Mouse (Mus musculus) lung, embryonic 15.5 days (tissue): ENCODE measurements around the gene Dgat2. TPM values are rescaled to one million over a fixed set of nuclear protein-coding genes. Genes with fewer than 3 reads are reported as not detected.

Source experiments
- ATAC-seq: fragments of 200-750 bp; cut with Nextera tagmentation; 2 replicates; pipeline ENCODE4 v1.8.0; 2017; ENCODE audit warnings: moderate number of reproducible peaks, borderline replicate concordance; ENCODE audit not compliant: low FRiP score, low TSS enrichment; ENCODE audit errors: extremely low read depth
- H3K27ac ChIP-seq: fragments of 300-500 bp; sonication (generic); 2 replicates; pipeline ENCODE4 v1.5.1; 2015; ENCODE audit warnings: moderate library complexity, mild to moderate bottlenecking, inconsistent platforms
- H3K27me3 ChIP-seq: fragments of 300-500 bp; sonication (generic); 2 replicates; pipeline ENCODE4 v1.6.1; 2015; ENCODE audit warnings: inconsistent platforms
- H3K36me3 ChIP-seq: fragments of 300-500 bp; sonication (generic); 2 replicates; pipeline ENCODE4 v1.6.1; 2015; ENCODE audit warnings: inconsistent platforms
- H3K4me1 ChIP-seq: fragments of 300-500 bp; sonication (generic); 2 replicates; pipeline ENCODE4 v1.6.1; 2015; ENCODE audit warnings: inconsistent platforms
- H3K4me2 ChIP-seq: fragments of 300-500 bp; sonication (generic); 2 replicates; pipeline ENCODE4 v1.6.1; 2015; ENCODE audit warnings: inconsistent platforms, mild to moderate bottlenecking, moderate library complexity
- H3K4me3 ChIP-seq: fragments of 300-500 bp; sonication (generic); 2 replicates; pipeline ENCODE4 v1.5.1; 2015; ENCODE audit warnings: mild to moderate bottlenecking, inconsistent platforms
- H3K9ac ChIP-seq: fragments of 300-500 bp; sonication (generic); 2 replicates; pipeline ENCODE4 v1.6.1; 2015; ENCODE audit warnings: inconsistent platforms
- H3K9me3 ChIP-seq: fragments of 300-500 bp; sonication (generic); 2 replicates; pipeline ENCODE4 v1.6.1; 2016; ENCODE audit warnings: inconsistent platforms
- WGBS: fragments of 180-500 bp; shearing (Covaris S2); methylation state at CpG from one replicate; pipeline ENCODE4 v1.1.7; 2015; 5-methylcytosine and 5-hydroxymethylcytosine counted together
- polyA plus RNA-seq: library from polyadenylated mRNA; unstranded; fragments of >200 nt; fragmentation: Nextera tagmentation; extraction: Ambion mirVana; gene quantifications from 2 replicates; pipeline ENCODE4 v1.2.1, GENCODE M21; 2015

Gene Dgat2
- polyA plus RNA-seq, 1 experiment from 2014 or later = 34.7 TPM

DNA sequence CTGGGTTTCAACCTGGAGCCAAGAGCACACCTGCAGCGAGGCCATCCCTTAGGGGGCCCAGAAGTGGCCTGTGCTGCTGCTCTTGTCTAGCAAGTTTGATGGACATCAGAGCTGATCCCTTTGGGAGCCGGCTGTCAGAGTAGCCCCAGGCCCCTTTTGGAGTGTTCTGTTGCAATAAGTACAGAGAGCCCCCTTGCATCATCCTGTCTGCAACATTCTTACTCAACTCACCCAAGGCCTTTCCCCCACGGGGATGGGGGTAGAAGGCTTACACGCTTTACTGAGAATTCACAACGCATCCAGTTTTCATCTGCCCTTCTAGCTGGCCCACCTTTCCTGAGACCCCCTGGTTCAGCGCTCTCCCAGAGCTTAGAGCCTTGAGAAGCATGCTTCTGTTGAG, 6.1 kb upstream of the Dgat2 start:
- Histone ChIP-seq H3K9ac (no peak overlapping the region), H3K4me2 (no peak overlapping the region), H3K4me3 (no peak overlapping the region), H3K27ac (no peak overlapping the region), H3K4me1 (peaks cover under 1% of the 10 kb centered on the region; the same call in 1 of the 2 replicates), H3K27me3 (no peaks in the 10 kb centered on the region; the same call in 1 of the 2 replicates), H3K36me3 (no peaks in the 10 kb centered on the region), H3K9me3 (no peaks in the 10 kb centered on the region)
- 76% methylated on average over 6 of the region's 6 CpGs for WGBS
- ATAC-seq = no peak

DNA sequence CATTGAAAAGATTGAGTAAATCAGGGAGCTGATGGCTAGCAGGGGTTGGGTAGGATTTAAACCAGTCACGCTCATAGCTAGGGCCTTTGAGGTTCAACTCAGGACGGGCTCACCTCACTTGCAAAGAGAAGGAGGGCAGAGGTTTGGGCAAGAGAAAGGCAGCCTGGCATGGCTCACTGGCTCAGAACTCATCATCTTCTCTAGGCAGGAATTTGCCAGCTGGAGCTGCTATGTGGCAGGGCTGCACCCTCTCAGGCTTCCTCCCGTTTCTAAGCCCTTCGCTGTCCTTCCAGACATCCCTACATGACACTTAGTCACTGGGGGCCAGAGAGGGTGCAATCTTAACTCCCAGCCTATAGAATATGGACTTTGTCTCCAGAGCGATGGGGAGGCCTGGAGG, 4.9 kb upstream of the Dgat2 start:
- H3K36me3 ChIP-seq = no peaks in the 10 kb centered on the region
- H3K27me3 ChIP-seq = no peaks in the 10 kb centered on the region; the same call in 1 of the 2 replicates
- no peak overlapping the region for H3K9ac ChIP-seq
- no peaks in the 10 kb centered on the region for H3K9me3 ChIP-seq
- H3K4me3 ChIP-seq = no peak overlapping the region
- peaks cover 3% of the 10 kb centered on the region; the same call in 1 of the 2 replicates for H3K4me1 ChIP-seq
- H3K27ac ChIP-seq = no peak overlapping the region
- no peak for ATAC-seq
- 73% methylated on average over 5 of the region's 5 CpGs for WGBS
- H3K4me2 ChIP-seq = no peak overlapping the region

DNA sequence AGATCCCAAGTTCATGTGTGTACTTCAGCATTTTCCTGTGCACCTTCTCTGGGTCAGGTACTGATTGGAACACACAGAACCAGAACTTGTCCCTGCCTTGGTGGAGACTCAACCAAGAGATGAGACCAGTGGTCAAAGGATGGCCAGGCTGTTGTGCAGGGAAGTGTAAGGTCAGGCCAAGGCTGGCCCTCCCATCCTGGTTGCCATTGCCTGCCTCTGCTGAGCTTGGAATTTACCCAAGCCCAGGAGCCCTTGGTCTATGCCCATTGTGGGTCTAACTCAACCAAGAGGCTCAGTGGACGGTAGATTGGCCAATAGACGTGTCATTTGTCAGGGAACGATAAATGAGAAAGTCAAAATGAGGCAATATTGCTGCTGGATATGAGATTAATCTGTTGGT, 2.9 kb upstream of the Dgat2 start:
- no peaks in the 10 kb centered on the region; the same call in 1 of the 2 replicates for H3K27me3 ChIP-seq
- 85% methylated on average over 3 of the region's 3 CpGs for WGBS
- H3K9ac ChIP-seq = no peak overlapping the region
- ATAC-seq = no peak
- no peak overlapping the region for H3K4me3 ChIP-seq
- H3K4me1 ChIP-seq = peaks cover 19% of the 10 kb centered on the region
- no peaks in the 10 kb centered on the region for H3K36me3 ChIP-seq
- no peaks in the 10 kb centered on the region for H3K9me3 ChIP-seq
- H3K4me2 ChIP-seq = no peak overlapping the region
- no peak overlapping the region for H3K27ac ChIP-seq

DNA sequence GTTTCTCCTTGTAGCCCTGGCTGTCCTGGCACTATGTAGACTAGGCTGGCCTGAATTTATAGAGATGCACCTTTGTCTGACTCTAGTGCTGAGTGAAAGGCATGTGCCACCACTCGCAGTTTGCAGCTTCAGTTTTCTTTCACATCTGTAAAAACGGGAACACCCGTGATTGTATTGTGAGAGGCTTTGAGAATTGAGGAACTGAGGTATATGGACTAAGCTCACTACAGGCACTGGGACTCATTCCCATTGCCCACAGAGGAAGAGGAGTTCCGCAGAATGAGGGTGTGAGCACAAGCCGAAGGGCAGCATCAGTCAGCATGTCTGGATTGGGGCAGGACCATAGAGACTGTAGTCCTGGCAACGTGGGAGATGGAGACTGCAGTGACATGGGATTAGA, 1.2 kb upstream of the Dgat2 start:
- H3K4me3 ChIP-seq = no peak overlapping the region
- H3K9me3 ChIP-seq = no peaks in the 10 kb centered on the region
- WGBS = 69% methylated on average over 6 of the region's 6 CpGs
- H3K4me1 ChIP-seq = peaks cover 19% of the 10 kb centered on the region
- peak overlapping the region; percentile 80 for H3K27ac ChIP-seq
- H3K9ac ChIP-seq = no peak overlapping the region
- H3K4me2 ChIP-seq = peak overlapping the region; percentile 97; the same call in 1 of the 2 replicates
- H3K27me3 ChIP-seq = no peaks in the 10 kb centered on the region; the same call in 1 of the 2 replicates
- no peaks in the 10 kb centered on the region for H3K36me3 ChIP-seq
- no peak for ATAC-seq

GRCm38 (mm10) chr7:99181619-99182431, 694 bp downstream of the Dgat2 start:
- H3K4me3 ChIP-seq = peak overlapping the region; percentile 65
- peak overlapping the region; percentile 80 for H3K27ac ChIP-seq
- WGBS = 19% methylated on average over 14 of the region's 14 CpGs
- no peaks in the 10 kb centered on the region; the same call in 1 of the 2 replicates for H3K27me3 ChIP-seq
- H3K36me3 ChIP-seq = no peaks in the 10 kb centered on the region
- H3K9me3 ChIP-seq = no peaks in the 10 kb centered on the region
- peak overlapping the region; percentile 97 for H3K4me2 ChIP-seq
- no peak for ATAC-seq
- H3K9ac ChIP-seq = peak overlapping the region; percentile 76
- peaks cover 19% of the 10 kb centered on the region for H3K4me1 ChIP-seq

- H3K4me3 ChIP-seq = no peak overlapping the region
- peaks cover 19% of the 10 kb centered on the region for H3K4me1 ChIP-seq
- no peak for ATAC-seq
- H3K9me3 ChIP-seq = no peaks in the 10 kb centered on the region
- H3K36me3 ChIP-seq = no peaks in the 10 kb centered on the region
- WGBS = 79% methylated on average over 1 of the region's 1 CpGs
- H3K27me3 ChIP-seq = no peaks in the 10 kb centered on the region
- H3K9ac ChIP-seq = no peak overlapping the region
- no peak overlapping the region for H3K4me2 ChIP-seq
- H3K27ac ChIP-seq = no peak overlapping the region
Observed at GRCm38 (mm10) chr7:99180162-99180561, 2.4 kb downstream of the Dgat2 start.

GRCm38 (mm10) chr7:99179271-99179670, 3.2 kb downstream of the Dgat2 start:
- Histone ChIP-seq H3K9me3 (no peaks in the 10 kb centered on the region), H3K9ac (no peak overlapping the region), H3K4me3 (no peak overlapping the region), H3K36me3 (no peaks in the 10 kb centered on the region), H3K4me2 (no peak overlapping the region), H3K27me3 (no peaks in the 10 kb centered on the region), H3K27ac (no peak overlapping the region), H3K4me1 (peaks cover 19% of the 10 kb centered on the region)
- WGBS = 79% methylated on average over 9 of the region's 9 CpGs
- ATAC-seq = no peak

DNA sequence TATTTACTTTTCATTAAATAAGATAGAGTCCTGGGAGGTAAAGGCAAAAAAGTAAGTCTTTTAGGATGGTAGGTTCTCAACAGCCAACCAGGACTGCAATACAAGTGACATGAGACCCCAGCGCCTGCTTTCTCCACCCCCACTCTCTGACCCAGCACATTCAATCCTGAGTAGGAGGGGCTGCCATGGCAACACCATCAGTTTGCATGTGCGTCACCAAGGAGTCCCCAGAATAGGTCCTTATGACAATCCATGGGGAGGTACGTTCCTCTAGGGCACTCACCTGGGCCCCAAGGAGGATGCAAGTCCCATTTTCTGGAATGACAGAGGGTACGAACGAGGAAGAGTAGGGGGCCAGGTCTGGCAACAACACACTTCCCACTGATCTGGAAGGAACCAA, 5.1 kb downstream of the Dgat2 start:
- WGBS = 76% methylated on average over 5 of the region's 5 CpGs
- H3K27me3 ChIP-seq = no peaks in the 10 kb centered on the region
- no peak for ATAC-seq
- no peaks in the 10 kb centered on the region for H3K36me3 ChIP-seq
- no peaks in the 10 kb centered on the region for H3K9me3 ChIP-seq
- no peak overlapping the region for H3K4me2 ChIP-seq
- no peak overlapping the region for H3K27ac ChIP-seq
- no peak overlapping the region for H3K4me3 ChIP-seq
- no peak overlapping the region for H3K9ac ChIP-seq
- peaks cover 15% of the 10 kb centered on the region for H3K4me1 ChIP-seq

DNA sequence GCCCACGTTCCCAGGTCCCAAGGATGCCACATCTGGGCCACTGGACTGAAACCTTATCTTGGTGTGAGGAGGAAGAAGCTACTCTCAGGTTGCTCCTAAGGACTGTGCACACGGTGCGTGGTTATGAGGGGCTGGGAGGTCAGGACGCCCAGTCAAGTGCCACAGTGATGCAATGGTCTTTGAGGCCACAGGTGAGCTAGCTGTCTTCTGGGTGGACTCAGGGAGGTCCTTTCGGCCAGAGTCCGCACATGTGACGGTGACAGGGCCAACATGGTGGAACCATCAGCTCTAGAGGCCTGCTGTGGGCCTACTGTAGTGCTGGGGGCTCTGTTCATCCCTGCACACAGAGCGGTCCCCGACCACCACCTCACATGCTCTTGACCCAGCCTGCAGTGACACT, 6.9 kb downstream of the Dgat2 start:
- no peak for ATAC-seq
- Histone ChIP-seq H3K4me3 (no peak overlapping the region), H3K4me1 (peaks cover 2% of the 10 kb centered on the region), H3K9ac (no peak overlapping the region), H3K27me3 (no peaks in the 10 kb centered on the region), H3K9me3 (no peaks in the 10 kb centered on the region), H3K36me3 (no peaks in the 10 kb centered on the region), H3K27ac (no peak overlapping the region), H3K4me2 (no peak overlapping the region)
- 86% methylated on average over 9 of the region's 9 CpGs for whole genome bisulfite sequencing

DNA sequence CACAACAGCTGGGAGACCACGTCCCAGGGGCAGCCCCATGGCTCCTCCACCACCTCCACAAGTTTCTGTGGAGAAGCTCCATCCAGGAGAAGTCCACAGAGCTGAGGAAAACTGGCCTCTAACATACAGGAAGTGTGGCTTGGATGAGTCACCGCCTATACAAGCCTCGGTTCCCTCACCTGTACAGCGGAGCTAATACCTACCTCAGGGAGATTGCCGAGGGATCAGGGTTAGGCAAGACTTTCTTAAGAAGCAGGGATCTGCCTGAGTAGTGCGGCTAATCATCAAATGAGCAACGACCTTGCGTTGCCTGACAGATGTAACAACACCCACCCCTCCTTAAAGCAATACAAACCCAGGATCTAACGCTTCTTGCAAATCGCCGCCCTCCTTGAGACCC, 7.4 kb downstream of the Dgat2 start:
- no peaks in the 10 kb centered on the region for H3K4me1 ChIP-seq
- ATAC-seq = no peak; the same call in 1 of the 2 replicates
- no peak overlapping the region for H3K9ac ChIP-seq
- 67% methylated on average over 11 of the region's 11 CpGs for WGBS
- H3K27ac ChIP-seq = no peak overlapping the region
- no peak overlapping the region for H3K4me2 ChIP-seq
- H3K27me3 ChIP-seq = no peaks in the 10 kb centered on the region
- H3K4me3 ChIP-seq = no peak overlapping the region
- H3K9me3 ChIP-seq = no peaks in the 10 kb centered on the region
- H3K36me3 ChIP-seq = no peaks in the 10 kb centered on the region

DNA sequence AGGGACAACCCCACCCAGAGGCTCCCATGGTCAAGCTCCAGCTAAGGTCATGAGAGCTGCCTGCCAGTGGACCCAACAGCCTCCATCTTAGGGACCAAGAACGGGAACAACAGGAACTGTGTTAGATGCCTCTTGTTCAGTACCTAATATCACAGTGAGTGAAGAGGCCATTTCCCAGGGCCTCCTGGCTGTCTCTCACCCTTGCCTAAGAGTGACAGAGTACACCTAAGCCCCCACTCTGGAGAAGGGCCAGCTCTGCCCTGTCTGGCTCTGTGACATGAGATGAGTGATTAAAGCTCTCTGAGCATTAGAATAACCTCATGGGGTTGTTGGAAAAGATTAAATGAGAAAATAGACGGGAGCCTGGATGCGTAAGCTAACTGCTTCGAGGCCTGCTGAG, 8.5 kb downstream of the Dgat2 start:
- Histone ChIP-seq H3K4me3 (no peak overlapping the region), H3K4me2 (no peak overlapping the region), H3K9me3 (no peaks in the 10 kb centered on the region), H3K4me1 (no peaks in the 10 kb centered on the region), H3K27ac (no peak overlapping the region), H3K9ac (no peak overlapping the region), H3K36me3 (no peaks in the 10 kb centered on the region), H3K27me3 (no peaks in the 10 kb centered on the region)
- no peak for ATAC-seq
- WGBS = 82% methylated on average over 4 of the region's 4 CpGs

GRCm38 (mm10) chr7:99172898-99173297, 9.6 kb downstream of the Dgat2 start:
- Histone ChIP-seq H3K9ac (no peak overlapping the region), H3K9me3 (no peaks in the 10 kb centered on the region), H3K27me3 (no peaks in the 10 kb centered on the region), H3K36me3 (no peaks in the 10 kb centered on the region), H3K4me1 (0 out of 2 replicates have a peak, but pooled peaks cover 4% of the 10 kb centered on the region), H3K27ac (no peak overlapping the region), H3K4me3 (no peak overlapping the region), H3K4me2 (no peak overlapping the region)
- 60% methylated on average over 6 of the region's 6 CpGs for WGBS
- ATAC-seq = no peak
